Mouse (Mus musculus) embryonic facial prominence, embryonic 10.5 days (tissue): ENCODE results near the gene Acvr2b. TPM values are rescaled to one million over a fixed set of nuclear protein-coding genes. Genes with fewer than 3 reads are reported as not detected.
"Not testable (repeated sequence)": the region's sequence is repeated elsewhere in the genome, so short reads cannot be mapped to it uniquely, and the experiment has no call there.

ENCODE experiments used
- DNase-seq: peaks from one replicate; pipeline ENCODE4 v3.0.0-alpha.2; 2017; ENCODE audit warnings: low spot score
- H3K27ac ChIP-seq: fragments of 300-500 bp; sonication (generic); replicated peaks from 2 replicates; pipeline ENCODE4 v1.5.1; 2016; ENCODE audit warnings: mild to moderate bottlenecking
- H3K27me3 ChIP-seq: fragments of 300-500 bp; sonication (generic); replicated peaks from 2 replicates; pipeline ENCODE4 v1.6.1; 2016; ENCODE audit warnings: low read depth, mild to moderate bottlenecking; ENCODE audit not compliant: poor library complexity, severe bottlenecking
- H3K36me3 ChIP-seq: fragments of 300-500 bp; sonication (generic); replicated peaks from 2 replicates; pipeline ENCODE4 v1.6.1; 2016; ENCODE audit warnings: mild to moderate bottlenecking, moderate library complexity
- H3K4me1 ChIP-seq: fragments of 300-500 bp; sonication (generic); 2 replicates; pipeline ENCODE4 v1.6.1; 2016
- H3K4me3 ChIP-seq: fragments of 300-500 bp; sonication (generic); 2 replicates; pipeline ENCODE4 v1.5.1; 2016; ENCODE audit warnings: mild to moderate bottlenecking, moderate library complexity
- H3K9me3 ChIP-seq: fragments of 300-500 bp; sonication (generic); 2 replicates; pipeline ENCODE4 v1.6.1; 2016; ENCODE audit warnings: mild to moderate bottlenecking
- WGBS: fragments of 180-500 bp; shearing (Covaris S2); methylation state at CpG from one replicate; pipeline ENCODE4 v1.1.7; 2016; 5-methylcytosine and 5-hydroxymethylcytosine counted together
- polyA plus RNA-seq: library from polyadenylated mRNA; unstranded; fragments of >200 nt; fragmentation: Nextera tagmentation; extraction: Ambion mirVana; gene quantifications from 2 replicates; pipeline ENCODE4 v1.2.1, GENCODE M21; 2016

Gene Acvr2b
- polyA plus RNA-seq: 78.6 and 85.6 TPM in 2 replicates

DNA sequence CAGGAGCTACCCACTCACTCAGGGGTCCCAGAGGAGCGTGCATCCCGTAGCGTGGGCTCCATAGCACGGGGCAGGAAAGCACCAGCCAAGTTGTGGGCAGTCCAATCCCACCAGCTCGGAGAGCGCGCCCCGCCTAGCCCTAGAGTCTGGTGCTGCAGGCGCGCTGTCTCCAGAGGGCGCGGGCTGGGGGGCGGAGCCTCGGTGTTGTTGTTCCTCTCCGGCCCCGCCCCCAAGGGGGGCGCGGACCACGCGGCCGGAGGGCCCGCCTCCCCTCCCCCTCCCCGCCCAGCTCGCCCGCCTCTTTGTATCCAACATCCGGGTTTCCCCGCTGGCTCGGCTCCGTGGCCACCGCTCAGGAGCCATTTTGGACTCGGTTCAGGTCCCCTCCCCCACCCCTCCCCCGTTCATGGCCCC, at the start of gene Acvr2b:
Acvr2b (plus strand) TSS at position 318 of the 414 bp plus-strand sequence.
- no peaks in the 10 kb centered on the region for H3K9me3 ChIP-seq
- H3K27ac ChIP-seq: peak within 1 kb of the TSS; percentile 100
- WGBS: under 1% methylated on average over 32 of the region's 32 CpGs
- DNase-seq: peak; percentile 99
- H3K4me3 ChIP-seq: peak within 1 kb of the TSS; percentile 91
- H3K27me3 ChIP-seq: no peaks in the 10 kb centered on the region
- peaks cover 23% of the 10 kb centered on the region for H3K36me3 ChIP-seq
- H3K4me1 ChIP-seq: peaks cover 35% of the 10 kb centered on the region

GRCm38 (mm10) chr9:119353926-119354325, 48.0 kb upstream of the Acvr2b start:
- Histone ChIP-seq H3K4me3 (no peak overlapping the region), H3K9me3 (no peaks in the 10 kb centered on the region), H3K27me3 (peaks cover 5% of the 10 kb centered on the region; the same call in 1 of the 2 replicates), H3K4me1 (peaks cover 15% of the 10 kb centered on the region), H3K36me3 (peaks cover 26% of the 10 kb centered on the region), H3K27ac (no peak overlapping the region)
- no peak for DNase-seq
- 79% methylated on average over 6 of the region's 6 CpGs for WGBS

DNA sequence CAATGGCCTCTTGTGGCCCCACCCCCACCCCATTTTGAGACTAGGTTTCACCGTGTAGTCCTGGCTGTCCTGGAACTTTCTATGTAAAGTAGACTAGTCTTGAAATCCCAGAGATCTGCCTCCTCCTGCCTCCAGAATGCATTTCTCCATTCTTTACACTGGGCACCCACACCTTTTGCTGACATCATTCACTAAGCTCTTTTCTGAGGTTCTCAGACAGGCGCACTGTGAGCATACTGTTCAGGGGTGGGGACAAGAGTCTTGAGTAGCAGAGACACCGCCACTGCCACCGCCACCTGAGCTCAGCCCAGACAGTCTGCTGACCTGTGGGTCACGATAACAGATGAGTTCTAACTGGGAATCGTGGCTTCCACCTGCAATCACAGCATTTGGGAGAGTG, 46.0 kb upstream of the Acvr2b start:
- Histone ChIP-seq H3K27ac (no peak overlapping the region), H3K4me1 (peaks cover 15% of the 10 kb centered on the region), H3K9me3 (no peaks in the 10 kb centered on the region), H3K36me3 (peaks cover 9% of the 10 kb centered on the region), H3K4me3 (no peak overlapping the region), H3K27me3 (peaks cover 5% of the 10 kb centered on the region; the same call in 1 of the 2 replicates)
- 71% methylated on average over 6 of the region's 6 CpGs for WGBS
- DNase-seq: no peak

DNA sequence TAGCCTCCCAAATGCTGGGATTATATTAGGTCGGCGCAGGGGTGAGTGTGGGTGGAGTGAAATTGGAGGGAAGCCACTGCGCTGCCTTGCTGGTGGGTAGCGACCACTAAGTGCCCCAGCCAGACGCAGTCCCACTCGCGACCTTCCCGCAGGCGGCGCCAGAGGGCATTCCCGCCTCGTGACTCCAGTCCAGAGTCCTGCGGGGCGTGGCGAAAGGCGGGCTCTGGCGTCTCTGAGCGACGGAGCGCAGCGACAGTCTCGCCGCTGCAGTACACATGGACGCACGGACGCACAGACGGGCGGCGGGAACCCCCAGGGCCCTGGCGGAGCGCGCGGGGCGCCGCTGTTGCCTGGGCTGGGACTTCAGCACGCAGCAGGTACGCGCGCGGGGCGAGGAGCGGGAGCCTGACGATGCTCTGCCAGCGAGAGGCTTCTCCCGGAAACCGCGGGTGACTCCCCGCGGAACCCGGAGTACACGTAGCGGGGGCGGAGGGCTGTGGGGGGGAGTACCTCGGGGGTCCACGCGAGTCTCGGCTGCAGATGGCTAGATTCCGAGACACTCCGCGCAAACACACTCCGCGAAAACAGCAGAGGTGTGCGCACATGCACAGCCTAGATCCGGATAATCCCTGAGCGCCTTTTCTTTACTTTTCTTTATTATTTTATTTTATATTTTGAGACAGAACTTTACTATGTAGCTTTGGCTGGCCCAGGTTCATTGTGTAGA, 44.4 kb upstream of the Acvr2b start, which contains the start of gene Xylb:
Xylb (plus strand) TSS at position 51 of the 727 bp plus-strand sequence.
- 3% methylated on average over 65 of the region's 65 CpGs for WGBS
- peak within 1 kb of the TSS; percentile 80 for H3K4me3 ChIP-seq
- peak; percentile 92 for DNase-seq
- H3K27me3 ChIP-seq: peaks cover 5% of the 10 kb centered on the region; the same call in 1 of the 2 replicates
- no peaks in the 10 kb centered on the region for H3K9me3 ChIP-seq
- H3K36me3 ChIP-seq: peaks cover 11% of the 10 kb centered on the region
- peaks cover 15% of the 10 kb centered on the region for H3K4me1 ChIP-seq
- peak within 1 kb of the TSS; percentile 83 for H3K27ac ChIP-seq

- H3K36me3 ChIP-seq: peaks cover 14% of the 10 kb centered on the region
- no peak for DNase-seq
- H3K27ac ChIP-seq: peak overlapping the region; percentile 83; the same call in 1 of the 2 replicates
- H3K4me1 ChIP-seq: peaks cover 20% of the 10 kb centered on the region
- no peaks in the 10 kb centered on the region for H3K9me3 ChIP-seq
- 50% methylated on average over 9 of the region's 9 CpGs for WGBS
- H3K27me3 ChIP-seq: peaks cover 5% of the 10 kb centered on the region; the same call in 1 of the 2 replicates
- peak overlapping the region; percentile 80 for H3K4me3 ChIP-seq
Observed at GRCm38 (mm10) chr9:119358058-119358429, 43.9 kb upstream of the Acvr2b start.

- Histone ChIP-seq H3K4me1 (peaks cover 24% of the 10 kb centered on the region), H3K4me3 (no peak overlapping the region), H3K36me3 (peaks cover 16% of the 10 kb centered on the region), H3K27me3 (peaks cover 5% of the 10 kb centered on the region; the same call in 1 of the 2 replicates), H3K27ac (no peak overlapping the region), H3K9me3 (no peaks in the 10 kb centered on the region)
- WGBS: 92% methylated on average over 5 of the region's 5 CpGs
- DNase-seq: no peak
Observed at GRCm38 (mm10) chr9:119361416-119361815, 40.5 kb upstream of the Acvr2b start.

- peaks cover 2% of the 10 kb centered on the region; the same call in 1 of the 2 replicates for H3K27me3 ChIP-seq
- no peaks in the 10 kb centered on the region for H3K9me3 ChIP-seq
- no peak overlapping the region for H3K4me3 ChIP-seq
- no peak overlapping the region for H3K27ac ChIP-seq
- peaks cover 14% of the 10 kb centered on the region for H3K4me1 ChIP-seq
- DNase-seq: no peak
- H3K36me3 ChIP-seq: peaks cover 27% of the 10 kb centered on the region
- WGBS: 80% methylated on average over 12 of the region's 12 CpGs
Observed at GRCm38 (mm10) chr9:119363229-119363628, 38.7 kb upstream of the Acvr2b start.

- peaks cover 35% of the 10 kb centered on the region for H3K36me3 ChIP-seq
- no peak within 1 kb of the TSS for H3K27ac ChIP-seq
- no peak within 1 kb of the TSS for H3K4me3 ChIP-seq
- WGBS: 80% methylated on average over 7 of the region's 7 CpGs
- peaks cover 14% of the 10 kb centered on the region for H3K4me1 ChIP-seq
- H3K9me3 ChIP-seq: no peaks in the 10 kb centered on the region
- no peak for DNase-seq
- no peaks in the 10 kb centered on the region for H3K27me3 ChIP-seq
Observed at GRCm38 (mm10) chr9:119365284-119365683, 36.6 kb upstream of the Acvr2b start, which contains the start of gene Slc22a14. Slc22a14 (minus strand) TSS chr9:119365553.

DNA sequence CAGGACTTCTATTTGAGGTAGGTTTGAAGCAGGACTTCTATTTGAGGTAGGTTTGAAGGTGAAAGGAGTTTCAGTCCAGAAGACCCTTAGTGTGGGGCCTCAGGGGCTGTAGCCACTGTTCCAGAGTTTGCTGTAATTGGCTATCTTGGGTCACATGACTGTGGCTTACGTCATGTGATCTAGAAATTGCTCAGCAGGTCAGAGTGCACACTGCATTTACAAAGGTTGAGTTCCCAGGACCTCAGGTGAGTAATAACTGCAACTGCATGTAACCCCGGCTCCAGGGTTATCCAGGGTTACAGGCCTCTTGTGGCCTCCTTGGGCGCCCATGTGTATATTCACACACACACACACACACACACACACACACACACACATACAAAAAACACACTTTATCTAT, 33.6 kb upstream of the Acvr2b start:
- H3K9me3 ChIP-seq: no peaks in the 10 kb centered on the region
- H3K4me3 ChIP-seq: no peak overlapping the region
- no peak for DNase-seq
- H3K27me3 ChIP-seq: no peaks in the 10 kb centered on the region
- WGBS: 90% methylated on average over 3 of the region's 3 CpGs
- H3K36me3 ChIP-seq: peaks cover 26% of the 10 kb centered on the region
- H3K27ac ChIP-seq: no peak overlapping the region
- H3K4me1 ChIP-seq: peaks cover 14% of the 10 kb centered on the region; the same call in 1 of the 2 replicates

GRCm38 (mm10) chr9:119370770-119371169, 31.1 kb upstream of the Acvr2b start:
- DNase-seq, H3K9me3 ChIP-seq, H3K4me3 ChIP-seq, H3K27me3 ChIP-seq, H3K27ac ChIP-seq: not testable (repeated sequence)
- Histone ChIP-seq H3K36me3 (peaks cover 35% of the 10 kb centered on the region), H3K4me1 (peaks cover 21% of the 10 kb centered on the region)
- 85% methylated on average over 4 of the region's 4 CpGs for WGBS

- no peak for DNase-seq
- H3K36me3 ChIP-seq: peaks cover 35% of the 10 kb centered on the region
- 60% methylated on average over 4 of the region's 4 CpGs for WGBS
Observed at GRCm38 (mm10) chr9:119371251-119371650, 30.7 kb upstream of the Acvr2b start.

DNA sequence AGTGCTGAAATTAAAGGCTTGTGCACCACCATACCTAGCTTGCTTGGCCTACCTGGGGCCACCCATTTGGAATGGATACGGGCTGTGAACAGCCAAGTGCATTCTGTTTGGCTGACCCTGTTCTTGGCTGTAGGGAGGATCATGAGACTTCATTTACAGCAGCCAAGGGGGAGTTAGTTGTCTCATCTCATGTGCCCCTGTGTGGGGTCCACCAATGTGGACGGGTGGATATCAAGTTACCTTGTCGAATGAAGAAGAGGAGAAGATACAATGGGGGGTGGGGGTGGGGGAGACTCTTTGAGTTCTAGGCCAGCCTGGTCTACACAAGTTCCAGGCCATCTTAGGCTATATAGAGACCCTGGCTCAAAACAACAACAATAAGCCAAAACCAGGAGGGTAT, 26.9 kb upstream of the Acvr2b start:
- Histone ChIP-seq H3K9me3 (no peaks in the 10 kb centered on the region), H3K27ac (0 out of 2 replicates have a peak overlapping the region, but pooled peaks have one; percentile 6), H3K27me3 (no peaks in the 10 kb centered on the region), H3K4me3 (no peak overlapping the region), H3K4me1 (peaks cover 23% of the 10 kb centered on the region), H3K36me3 (peaks cover 42% of the 10 kb centered on the region)
- no peak for DNase-seq
- WGBS: 65% methylated on average over 3 of the region's 3 CpGs

More at GRCm38 (mm10) chr9:119371251-119371650, 30.7 kb upstream of the Acvr2b start:
- Histone ChIP-seq H3K9me3 (no peaks in the 10 kb centered on the region), H3K27ac (no peak overlapping the region), H3K4me3 (no peak overlapping the region), H3K27me3 (no peaks in the 10 kb centered on the region), H3K4me1 (peaks cover 23% of the 10 kb centered on the region)

- Histone ChIP-seq H3K9me3 (no peaks in the 10 kb centered on the region), H3K4me3 (no peak overlapping the region), H3K4me1 (peaks cover 23% of the 10 kb centered on the region), H3K27me3 (no peaks in the 10 kb centered on the region), H3K27ac (0 out of 2 replicates have a peak overlapping the region, but pooled peaks have one; percentile 6), H3K36me3 (peaks cover 48% of the 10 kb centered on the region)
- 50% methylated on average over 6 of the region's 6 CpGs for WGBS
- no peak for DNase-seq
Observed at GRCm38 (mm10) chr9:119375556-119375955, 26.4 kb upstream of the Acvr2b start.
